Mouse (Mus musculus): Measurements from ENCODE around the gene Atp5d.
A peak's percentile ranks its signal among the peaks of the same experiment; 100 is the strongest.

DNA sequence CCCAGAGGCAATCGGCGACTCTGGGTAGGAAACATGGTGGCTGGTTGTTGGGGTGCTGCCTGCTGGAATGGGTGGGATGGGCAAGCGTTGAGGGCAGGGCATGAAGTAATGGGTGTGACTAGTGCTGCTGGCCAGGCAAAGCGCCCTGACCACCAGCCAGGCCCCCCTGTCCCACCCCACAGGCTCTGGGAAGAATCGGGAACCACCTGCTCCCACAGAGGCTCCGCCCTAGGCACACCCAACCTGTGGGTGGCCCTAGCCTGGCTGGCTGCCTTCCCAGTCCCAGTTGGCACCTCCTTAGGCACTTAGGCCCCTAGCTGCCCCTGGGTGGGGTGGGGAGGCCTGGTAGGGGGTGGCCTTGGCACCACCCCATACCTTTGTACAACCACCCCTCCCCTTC, 7.5 kb downstream of the Atp5d start:
- TF ChIP-seq POLR2A (IDR thresholded peaks at IDR 0.05; ENCODE audit: insufficient read length, low read depth) (peak; percentile 32), REST (IDR thresholded peaks at IDR 0.05; ENCODE audit: insufficient read depth, insufficient read length) (no peak), E2F4 (IDR thresholded peaks at IDR 0.05; ENCODE audit: insufficient read depth) (no peak), POLR2AphosphoS2 (IDR thresholded peaks at IDR 0.05; ENCODE audit: insufficient read length, low read depth) (peak; percentile 88), CEBPB (IDR thresholded peaks at IDR 0.05; ENCODE audit: insufficient read depth, poor library complexity, severe bottlenecking) (no peak), MYOD1 (IDR thresholded peaks at IDR 0.05; ENCODE audit: control insufficient read depth in 1 of 3, insufficient read length in 2 of 3, low read depth in 2 of 3) (peak in 2 of 3 experiments; percentile 19 to 86), MAX (IDR thresholded peaks at IDR 0.05; ENCODE audit: low read depth) (no peak), USF1 (IDR thresholded peaks at IDR 0.05; ENCODE audit: low read depth) (no peak), TCF12 (IDR thresholded peaks at IDR 0.05; ENCODE audit: insufficient read depth, poor library complexity, severe bottlenecking) (no peak)

Measured in myocyte (in vitro differentiated cells).